Mouse (Mus musculus) kidney, adult 18-20 months (tissue): ENCODE data around the gene Reps1.
"Not testable (repeated sequence)": the region's sequence is repeated elsewhere in the genome, so short reads cannot be mapped to it uniquely, and the experiment has no call there.

ENCODE experiments used
- DNase-seq: peaks from one replicate; pipeline ENCODE4 v3.0.0; 2021

The Reps1 gene

DNA sequence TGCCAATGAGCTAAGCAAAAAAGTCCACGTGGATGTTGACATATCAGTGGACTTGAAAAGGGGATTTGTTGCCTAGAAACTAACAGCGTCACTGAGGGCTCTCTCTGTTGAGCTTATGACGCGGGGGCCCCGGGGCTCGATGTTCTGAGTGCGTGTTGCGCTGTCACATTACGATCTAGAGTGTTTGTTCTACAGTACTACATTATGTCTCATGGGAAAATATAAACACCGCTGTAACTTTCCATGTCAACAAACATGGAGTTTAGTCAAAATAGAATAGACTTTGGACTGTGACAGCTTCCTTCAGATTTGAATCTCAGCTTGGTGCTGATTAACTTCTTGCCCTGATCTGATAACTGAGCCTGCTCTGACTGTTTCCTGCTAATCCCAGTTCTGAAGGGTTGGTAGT, 10.4 kb downstream of the Reps1 start:
- DNase-seq, result no peak

DNA sequence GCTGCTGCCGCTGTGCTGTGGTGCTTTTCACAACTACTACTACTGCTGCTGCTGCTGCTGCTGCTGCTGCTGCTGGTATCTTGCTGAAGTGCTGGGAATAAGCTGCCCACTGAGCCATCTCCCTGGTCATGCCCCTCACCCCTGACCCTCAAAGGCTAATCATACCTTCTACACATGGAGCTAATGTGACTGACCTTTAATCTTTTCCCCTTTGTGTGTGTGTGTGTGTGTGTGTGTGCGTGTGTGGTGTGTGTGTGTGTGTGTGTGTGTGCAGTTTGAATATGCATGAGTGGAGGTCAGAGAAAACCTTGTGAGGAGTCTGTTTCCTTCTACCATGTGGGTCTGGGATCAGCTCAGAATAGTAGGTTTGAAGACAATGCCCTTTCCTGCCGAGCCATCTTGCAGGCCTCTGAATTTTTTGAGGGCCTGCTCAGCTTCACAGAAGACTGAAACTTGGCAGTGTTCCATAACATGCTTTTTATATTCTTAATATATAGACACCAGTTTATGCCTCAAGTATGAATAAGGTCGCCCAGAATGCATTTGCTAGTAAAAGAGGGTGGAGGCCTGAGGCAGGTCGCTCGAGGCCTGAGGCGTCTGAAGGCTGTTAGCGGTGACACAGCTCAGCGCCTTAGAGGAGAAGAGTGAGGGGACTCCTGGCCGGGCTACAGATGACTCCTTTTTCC, 12.2 kb downstream of the Reps1 start:
- DNase-seq, result no peak

DNA sequence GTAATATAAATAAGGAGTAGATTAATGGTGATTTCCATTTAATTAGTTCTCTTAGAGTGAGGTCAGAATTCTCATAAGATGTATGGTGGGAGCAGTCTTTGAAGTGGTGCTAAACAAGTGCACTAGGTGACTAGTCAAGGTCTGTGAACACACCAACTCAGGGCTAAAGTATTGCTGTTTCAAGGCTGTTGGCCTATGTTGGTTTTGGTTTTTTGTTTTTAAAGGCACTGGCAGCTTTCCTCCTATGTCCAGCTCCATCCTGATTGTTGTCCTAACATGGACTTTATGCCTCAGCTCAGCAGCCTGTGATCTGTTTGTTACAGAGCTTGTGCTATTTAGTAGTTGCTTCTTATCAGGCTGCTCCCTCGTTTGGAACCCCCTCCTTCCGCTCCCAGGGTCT, 13.2 kb downstream of the Reps1 start:
- no peak for DNase-seq

DNA sequence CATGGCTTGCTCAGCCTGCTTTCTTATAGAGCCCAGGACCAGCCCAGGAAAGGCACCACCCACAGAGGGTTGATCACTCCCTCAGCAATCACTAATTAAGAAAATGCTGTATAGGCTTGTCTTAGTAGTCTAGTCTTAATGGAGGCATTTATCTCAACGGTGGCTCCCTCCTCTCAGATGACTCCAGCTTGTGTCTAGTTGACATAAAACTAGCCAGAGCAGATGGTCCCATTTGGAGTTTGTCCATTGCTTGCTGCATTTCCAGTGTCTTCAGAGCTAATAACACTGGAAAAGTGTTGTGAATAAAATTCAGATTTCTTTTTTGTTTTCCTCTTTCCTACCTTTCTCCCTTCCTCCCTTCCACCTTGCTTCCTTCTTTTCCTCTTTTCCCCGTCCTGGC, 13.9 kb downstream of the Reps1 start:
- no peak for DNase-seq

DNA sequence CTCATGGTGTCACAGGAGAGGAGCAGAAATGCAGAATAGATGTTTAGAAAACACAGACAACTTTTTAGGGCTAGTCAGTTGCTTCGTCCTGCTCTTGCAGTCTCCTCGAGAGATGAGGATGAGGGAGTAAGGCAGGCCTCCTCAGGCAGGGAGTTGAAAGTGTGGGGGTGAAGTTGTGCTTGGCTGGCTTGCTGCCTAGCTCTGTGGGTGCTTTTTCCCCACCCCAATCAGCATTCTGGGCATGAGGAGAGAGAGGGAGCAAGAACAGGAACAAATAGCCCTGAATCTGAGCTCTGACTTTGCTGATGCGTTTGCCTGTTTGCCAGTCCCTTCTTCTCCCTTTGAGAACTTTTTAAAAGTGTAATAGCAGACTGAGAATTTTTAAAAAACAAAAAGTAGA, 14.5 kb downstream of the Reps1 start:
- DNase-seq, result no peak

DNA sequence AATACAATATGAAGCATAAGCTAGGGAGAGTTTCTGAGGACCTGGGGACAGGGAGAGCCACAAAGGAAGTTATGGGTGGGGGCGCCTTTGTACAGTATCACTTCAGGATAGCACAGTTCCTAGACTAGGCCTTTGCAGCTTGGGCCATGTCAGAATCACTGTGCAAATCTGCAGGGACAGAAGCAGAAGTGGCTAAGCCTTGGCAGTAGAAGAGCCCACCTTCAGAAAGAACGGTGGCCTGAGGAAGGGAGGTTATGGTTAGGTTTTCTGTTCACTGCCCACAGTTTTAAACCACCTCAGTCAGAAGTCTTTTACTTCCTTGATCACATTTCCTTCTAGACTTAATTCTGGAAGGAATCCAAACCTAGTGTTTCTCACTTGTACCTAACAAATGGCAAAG, 15.0 kb downstream of the Reps1 start:
- no peak for DNase-seq

DNA sequence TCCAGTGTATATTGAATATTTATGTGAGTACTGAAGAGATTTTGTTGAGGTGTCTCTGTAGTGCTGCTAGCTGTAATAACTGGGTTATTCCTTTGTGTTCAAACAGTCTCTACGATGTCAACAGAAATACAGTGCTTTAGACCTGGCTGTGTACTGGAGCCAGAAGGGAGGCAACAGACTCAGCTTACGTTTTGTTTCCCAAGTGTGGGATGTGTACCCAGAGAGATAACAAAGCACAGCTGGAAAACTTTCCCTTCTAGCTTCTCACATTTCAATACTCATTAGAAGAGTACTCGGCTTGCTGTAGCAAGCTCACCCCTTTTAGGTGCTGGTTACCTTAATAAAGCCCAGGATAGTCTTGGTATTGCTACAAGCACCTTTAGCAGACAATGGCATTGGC, 17.2 kb downstream of the Reps1 start:
- DNase-seq, result no peak

DNA sequence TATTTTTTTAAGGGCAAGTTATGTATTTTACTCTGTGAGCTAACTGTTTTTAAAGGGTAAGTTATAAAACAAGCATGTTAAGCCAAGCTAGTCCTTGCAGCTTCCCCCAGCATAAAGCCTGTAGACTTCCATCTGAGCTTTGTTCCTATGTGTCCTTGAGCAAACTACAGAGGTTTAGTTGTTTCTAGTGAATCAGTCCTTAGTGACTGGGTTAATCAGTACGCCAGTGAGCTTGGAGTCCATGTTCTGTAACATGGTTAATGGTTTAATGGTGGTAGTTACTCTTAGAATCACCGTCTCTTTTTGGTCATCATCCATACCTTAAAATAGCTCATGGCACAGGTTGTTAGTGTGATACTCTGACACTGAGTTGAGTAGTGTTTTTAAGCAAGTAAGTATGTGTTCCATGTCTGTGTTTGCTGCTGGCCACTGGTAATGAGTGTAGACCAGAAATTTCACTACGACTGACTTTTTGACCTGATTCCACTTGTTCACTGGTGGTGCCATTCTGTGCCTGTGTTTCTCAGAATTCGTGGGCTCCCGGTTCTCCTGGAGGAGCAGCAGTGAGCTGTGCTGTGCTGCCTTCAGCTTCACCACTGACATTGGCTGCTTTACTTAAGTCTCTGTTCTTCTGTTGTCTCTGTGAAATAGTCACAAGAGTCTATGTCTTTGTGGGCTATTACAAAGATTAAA, 18.9 kb downstream of the Reps1 start:
- peak; percentile 30 for DNase-seq

DNA sequence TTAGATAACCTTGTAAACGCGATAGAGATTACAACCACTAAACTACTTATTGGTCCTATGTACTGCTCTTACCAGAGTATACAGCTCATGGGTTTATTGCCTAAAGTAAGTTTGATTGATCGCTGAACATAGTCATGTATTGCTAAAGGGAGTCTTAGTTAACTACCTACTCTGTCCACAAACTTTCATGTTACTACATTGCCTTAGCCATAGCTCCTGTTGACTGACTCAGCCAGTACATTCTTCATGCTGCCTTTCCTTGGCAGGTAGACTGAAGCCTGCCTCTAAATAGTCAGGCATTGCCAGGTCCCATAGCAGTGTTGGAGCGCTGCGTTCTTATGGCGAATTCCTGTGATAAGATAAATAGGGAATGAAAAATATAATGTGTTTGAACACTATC, 20.2 kb downstream of the Reps1 start:
- DNase-seq, result no peak

DNA sequence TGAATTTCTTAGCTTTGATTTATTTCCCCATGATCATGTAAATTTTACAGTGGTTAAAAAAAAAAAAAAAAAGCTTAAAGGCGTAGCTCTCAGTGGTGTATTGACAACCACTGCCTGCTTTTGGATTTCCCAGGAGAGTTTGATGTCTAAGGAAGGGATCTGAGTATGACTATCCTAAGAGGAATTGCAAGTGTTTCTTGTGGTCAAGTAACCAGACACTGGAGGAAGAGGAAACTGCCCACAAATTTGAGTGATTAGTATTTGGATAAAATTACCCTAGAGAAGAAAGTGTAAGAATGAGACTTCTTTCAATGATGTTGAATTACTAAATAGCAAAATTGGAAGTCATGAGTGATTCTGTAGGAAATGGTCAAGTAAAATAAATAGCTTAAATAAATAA, 25.9 kb downstream of the Reps1 start:
- no peak for DNase-seq

DNA sequence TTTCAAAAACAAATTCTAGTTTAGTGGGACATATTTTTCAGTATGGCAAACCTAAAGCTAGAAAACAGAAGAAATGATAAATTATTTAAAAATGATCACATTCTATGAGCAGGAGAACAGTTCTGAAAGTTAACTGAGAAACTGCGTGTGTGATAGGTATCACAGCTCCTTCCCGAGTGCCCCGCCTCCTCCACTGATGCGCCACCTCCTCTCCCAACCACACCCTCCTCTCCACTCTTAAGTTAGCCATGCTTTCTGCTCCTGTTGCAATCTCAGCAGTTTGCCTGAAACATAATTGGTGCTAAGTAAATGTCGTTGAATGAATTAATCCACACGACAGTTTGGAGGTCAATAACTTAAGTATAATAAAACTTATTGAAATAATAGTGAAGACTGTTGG, 27.1 kb downstream of the Reps1 start:
- no peak for DNase-seq

DNA sequence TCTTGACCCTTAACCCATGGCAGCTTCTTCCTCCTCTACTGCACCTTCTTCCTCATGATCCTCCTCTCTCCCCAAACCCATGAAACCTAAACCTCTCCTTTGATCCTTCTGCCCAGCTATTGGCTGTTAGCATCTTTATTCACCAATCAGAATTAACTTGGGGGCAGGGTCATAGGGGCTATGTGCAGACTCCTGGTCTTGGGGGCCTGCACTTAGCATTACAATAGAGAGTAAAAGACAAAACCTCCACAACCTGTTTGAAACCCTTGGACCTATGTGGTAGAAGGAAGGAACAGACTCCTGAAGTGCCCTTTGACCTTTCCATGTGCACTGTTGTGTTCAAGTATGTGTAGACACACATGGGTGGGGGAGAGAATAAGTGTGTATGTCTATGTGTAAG, 35.0 kb downstream of the Reps1 start:
- no peak for DNase-seq

DNA sequence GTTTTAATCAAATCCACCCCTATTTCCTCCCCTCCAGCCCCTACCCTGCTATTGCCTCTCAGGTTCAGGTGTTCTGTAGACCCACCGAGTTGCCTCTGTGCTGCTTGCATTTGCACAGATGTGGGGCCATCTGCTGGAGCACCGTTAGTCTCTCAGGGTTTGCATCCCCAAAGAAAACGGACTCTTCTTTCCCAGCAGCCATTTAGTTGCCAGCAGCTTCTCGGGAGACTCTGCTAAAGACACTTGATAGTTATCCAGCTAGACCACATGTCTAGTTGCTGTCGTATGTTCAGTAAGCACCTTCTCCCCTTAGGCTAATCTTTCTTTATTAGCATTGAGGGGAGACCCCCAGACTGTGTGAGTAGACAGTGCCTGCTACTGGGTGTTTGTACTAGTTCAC, 46.5 kb downstream of the Reps1 start:
- no peak for DNase-seq

DNA sequence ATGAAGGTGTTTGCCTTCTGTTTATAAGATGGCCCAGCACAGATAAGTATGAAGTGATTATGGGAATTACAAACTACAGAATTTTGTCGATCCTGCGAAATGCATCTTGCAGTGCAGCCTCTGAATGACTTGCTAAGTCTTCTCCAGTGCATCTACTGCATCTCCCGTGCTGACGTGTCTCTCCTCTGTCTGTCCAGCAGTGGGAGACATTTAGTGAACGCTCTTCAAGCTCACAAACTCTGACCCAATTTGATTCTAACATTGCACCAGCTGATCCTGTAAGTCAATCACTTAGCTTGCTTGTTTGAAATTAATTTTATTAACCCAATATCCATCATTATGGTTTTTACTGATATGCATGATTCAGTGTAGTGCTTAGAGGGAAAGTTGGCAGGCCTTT, 51.8 kb downstream of the Reps1 start:
- DNase-seq, result no peak

DNA sequence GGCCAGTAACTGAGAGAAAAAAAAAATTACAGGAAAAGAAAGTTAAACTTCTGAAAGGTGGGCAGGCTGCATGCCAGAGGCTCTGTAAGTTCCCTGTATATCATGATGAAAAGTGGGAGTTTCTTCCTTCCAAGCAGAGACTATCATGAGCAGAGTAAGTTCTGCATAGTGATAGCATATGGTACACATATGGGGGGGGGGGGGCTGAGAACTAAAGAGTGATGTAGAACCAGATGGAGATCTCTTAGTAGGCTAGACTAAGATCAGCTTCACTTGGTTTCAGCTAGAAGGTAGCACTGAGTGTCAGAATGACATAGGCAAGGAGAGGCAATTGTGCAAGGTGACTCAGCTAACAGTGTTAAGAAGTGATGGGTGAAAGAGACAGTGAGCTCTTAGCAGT, 55.3 kb downstream of the Reps1 start:
- DNase-seq, result no peak

DNA sequence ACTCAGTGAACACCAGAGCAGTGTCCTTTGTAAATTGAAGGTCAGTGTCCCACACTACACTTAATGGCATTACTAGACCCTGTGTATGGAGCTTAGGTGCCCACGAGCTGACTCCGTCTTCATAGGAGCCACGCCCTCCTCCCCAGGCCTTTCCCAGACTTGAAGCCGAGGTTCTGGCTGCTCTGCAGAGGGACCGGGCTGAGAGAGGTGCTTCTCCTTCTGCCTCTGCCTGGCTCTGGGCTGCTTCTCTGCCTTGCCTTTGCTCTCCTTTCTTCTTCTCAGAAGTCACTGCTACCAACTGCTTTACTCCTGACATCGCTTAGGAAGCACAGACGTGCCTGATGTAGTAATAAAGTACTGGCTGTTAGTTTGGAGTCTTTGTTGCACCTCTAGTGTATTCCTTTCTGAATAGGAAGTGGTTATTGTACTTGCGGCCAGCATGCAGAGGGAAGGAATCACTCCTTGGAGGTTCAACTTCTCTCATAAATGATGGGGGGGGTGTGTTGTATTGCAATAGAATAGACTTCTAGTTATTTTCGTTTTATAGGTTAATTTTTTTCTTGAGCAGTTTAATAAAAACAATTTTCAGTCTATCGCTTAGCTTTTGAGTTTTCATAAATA, 57.9 kb downstream of the Reps1 start:
- DNase-seq, result no peak

DNA sequence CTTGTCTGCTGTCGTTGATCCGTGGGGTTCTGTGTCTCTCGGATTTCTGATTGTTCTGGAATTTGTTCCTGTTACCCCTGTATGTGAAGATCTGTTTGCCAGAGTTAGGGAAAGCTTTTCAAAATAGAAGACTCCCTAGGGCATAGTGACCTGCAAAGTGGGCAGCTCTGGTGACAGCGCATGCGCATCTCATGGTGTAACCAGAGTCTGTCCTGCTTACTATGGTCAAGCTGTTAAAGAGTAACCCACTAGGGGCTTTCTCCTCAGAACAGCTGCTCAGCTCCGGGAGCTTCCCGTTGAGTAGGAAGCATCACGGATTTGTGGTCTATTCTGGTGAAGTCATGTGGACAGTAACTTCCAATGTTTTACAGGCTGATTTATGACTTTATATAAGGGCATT, 62.7 kb downstream of the Reps1 start:
- DNase-seq, result peak; percentile 7

DNA sequence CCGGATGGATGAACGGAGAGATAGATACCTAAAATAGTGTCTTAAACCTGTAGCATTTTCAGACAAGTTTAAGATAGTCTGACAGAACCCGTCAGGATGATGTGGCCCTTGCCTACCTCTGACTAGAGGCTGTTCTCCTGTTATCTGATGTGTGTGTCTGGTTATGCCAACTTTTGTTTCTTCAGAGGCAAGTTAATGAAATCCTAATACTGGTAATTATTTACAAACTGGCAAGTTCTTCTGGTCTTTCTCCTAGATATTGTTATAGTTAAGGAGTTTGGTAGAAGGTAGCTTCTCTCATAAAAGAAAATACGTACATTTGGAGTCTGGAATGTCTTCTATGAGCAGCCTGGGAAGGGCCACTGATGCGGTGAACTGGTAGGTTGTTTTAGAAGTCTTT, 74.6 kb downstream of the Reps1 start:
- no peak for DNase-seq

DNA sequence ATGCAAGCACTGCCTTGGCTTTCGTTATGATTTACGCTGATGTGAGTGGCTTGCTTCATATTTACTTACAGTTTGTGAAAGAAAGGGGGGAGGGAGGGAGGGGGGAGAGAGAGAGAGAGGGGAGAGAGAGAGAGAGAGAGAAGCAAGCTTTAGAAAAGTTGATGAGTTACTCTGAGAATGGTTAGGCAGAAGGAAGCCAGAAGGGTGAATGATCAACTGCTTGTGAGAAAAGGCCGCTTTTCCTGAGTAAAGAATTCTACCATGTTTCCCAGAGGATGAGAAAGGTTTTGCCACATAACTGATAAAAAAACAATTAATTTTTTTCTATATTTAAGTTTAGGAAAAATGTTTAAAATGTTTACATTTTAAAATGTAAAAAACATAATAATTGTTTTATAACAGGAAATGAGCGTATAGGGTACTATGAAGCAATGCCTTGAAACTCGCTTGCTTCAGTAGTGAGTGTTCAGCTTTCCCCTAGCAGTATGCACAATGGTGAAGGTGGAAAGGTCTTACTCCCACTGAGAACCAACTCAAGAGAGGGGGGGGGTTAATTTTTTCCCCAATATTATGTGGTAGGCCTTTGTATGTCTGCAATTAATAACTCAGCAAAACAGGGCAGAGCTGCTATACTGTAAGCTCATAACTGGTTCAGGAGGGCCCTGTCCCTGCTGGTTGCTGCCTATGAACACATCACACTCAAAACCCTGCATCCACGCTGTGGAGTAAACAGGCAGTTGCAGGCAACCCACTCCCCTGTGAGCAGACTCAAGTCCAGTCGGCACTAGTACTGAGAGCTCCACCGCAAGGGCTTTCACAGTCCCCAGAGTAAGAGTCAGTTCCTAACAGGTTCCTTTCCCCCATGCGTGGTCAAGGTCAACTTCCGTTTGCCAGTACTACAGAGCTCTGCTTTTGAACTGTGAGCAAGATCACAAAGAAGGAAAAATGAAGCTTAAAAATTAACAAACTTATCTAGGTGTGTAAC, 76.3 kb downstream of the Reps1 start:
- peak; percentile 16 for DNase-seq

DNA sequence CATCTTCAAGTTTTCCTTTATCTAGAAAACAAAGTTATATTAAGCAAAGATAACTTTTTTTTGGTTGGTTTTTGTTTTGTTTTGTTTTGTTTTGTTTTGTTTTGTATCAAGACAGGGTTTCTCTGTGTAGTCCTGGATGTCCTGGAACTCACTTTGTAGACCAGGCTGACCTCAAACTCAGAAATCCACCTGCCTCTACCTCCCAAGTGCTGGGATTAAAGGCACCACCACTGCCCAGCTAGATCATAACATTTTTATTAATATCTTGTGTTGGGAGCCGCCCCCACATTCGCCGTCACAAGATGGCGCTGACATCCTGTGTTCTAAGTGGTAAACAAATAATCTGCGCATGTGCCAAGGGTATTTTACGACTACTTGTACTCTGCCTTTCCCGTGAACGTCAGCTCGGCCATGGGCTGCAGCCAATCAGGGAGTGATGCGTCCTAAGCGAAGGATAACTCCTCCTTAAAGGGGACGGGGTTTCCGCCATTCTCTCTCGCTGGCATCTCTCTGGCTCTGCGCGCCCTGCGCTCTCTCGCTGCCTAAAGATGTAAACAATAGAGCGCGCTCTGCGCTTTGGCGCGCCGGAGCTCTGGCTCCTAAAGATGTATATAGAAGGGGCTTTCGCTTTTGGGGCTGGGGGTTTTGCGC, 83.3 kb downstream of the Reps1 start:
- DNase-seq, result not testable (repeated sequence)

DNA sequence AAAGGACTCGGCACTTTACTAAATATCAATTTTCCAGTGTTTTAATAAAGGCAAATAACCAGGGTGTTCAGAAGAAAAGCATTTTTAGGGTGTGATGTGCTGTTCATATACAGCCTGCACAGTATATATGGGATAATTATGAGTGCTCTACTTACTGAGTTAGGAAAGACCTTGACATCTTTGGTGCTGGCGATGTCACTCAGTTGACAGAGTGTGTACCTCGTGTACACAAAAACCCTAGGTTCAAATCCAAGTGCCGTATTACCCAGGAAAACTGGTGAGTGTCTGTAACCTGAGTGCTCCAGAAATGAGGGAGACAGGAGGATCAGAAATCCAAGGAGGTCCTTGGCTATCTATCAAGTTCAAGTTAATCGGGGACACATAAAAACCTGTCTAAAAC, 84.0 kb downstream of the Reps1 start:
- no peak for DNase-seq

DNA sequence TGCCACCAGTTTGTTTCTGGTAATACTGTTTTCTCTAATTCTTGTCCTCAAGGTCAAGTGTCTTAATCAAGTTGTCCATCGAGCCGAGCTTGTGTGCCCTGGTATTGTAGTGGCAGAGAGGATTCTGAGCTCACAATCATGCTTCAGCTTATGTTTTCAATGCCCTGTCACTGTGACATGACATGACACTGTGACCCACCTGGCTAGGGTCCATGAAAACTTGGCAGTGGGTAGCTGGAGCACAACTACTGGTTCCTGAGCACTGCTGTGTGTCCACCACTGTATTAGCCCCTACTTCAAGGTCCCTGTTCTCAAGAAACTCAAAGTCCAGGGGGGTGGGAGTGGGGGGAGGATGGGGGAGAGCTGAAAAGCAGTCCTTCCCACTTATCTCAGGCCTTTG, 85.7 kb downstream of the Reps1 start:
- DNase-seq, result no peak

DNA sequence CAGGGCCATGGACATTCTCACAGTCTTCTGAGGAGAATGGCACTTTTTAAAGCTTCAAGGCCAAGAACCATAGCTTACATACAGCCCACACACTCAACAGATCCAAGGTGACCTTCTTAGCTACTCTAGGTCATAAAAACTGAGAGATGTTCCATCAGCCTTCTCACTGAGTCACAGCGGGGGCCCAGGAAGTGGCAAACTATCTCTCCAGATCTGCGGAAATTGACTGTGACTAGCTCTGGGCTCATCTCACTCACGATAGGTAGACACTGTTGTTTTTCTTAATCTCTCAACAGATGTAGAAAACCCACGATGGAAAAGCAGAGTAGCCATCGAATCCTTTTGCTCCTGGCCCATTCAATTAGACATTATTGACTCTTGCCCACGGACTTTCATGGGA, 86.6 kb downstream of the Reps1 start:
- no peak for DNase-seq
